Mouse (Mus musculus) brain, embryonic 14.5 days (tissue): Measurements from ENCODE around the gene Ercc6. TPM values are rescaled to one million over a fixed set of nuclear protein-coding genes. Genes with fewer than 3 reads are reported as not detected.
A peak's percentile ranks its signal among the peaks of the same experiment; 100 is the strongest.

ENCODE experiments used
- DNase-seq: peaks from one replicate; pipeline ENCODE4 v3.0.0-alpha.2; 2011; ENCODE audit warnings: low read depth
- CTCF ChIP-seq: fragments of 200-500 bp; IDR thresholded peaks from 2 replicates; pipeline ENCODE4 v1.5.1; 2012; ENCODE audit warnings: inconsistent platforms, mild to moderate bottlenecking, moderate library complexity, borderline replicate concordance; ENCODE audit not compliant: insufficient read depth, insufficient read length; ENCODE audit errors: extremely low read depth
- POLR2A ChIP-seq: fragments of 200-500 bp; IDR thresholded peaks from 2 replicates; pipeline ENCODE4 v1.6.1; 2012; ENCODE audit warnings: mild to moderate bottlenecking, inconsistent platforms, borderline replicate concordance; ENCODE audit not compliant: poor library complexity, insufficient read depth, insufficient read length, severe bottlenecking; ENCODE audit errors: extremely low read depth
- polyA plus RNA-seq: library from polyadenylated mRNA; depleted of rRNA; stranded (reverse); fragments of >200 nt; gene quantifications from 2 replicates; pipeline ENCODE4 v1.2.3, GENCODE M21; 2012; rRNA removed

Gene Ercc6
- polyA plus RNA-seq, 1 experiment = 15.9 TPM

DNA sequence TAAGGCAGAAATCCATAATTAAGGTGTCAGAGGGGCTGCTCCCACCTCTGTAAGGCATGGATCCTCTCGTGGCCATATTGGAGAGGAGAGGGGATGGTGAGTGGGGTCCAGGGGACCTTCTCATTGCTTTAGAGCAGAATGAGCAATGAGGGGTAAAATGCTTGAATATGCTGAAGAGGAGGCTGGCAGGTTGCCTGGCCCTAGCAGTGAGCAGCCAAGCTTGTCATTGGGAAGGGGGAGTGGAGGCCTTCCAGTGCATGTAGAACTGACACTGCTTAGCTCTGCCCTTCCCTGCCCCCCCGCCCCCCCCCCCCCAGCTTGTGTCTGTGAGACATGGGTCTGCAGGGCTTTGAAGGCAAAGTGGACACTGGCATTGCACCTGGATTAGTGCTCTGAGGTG, 114.0 kb downstream of the Ercc6 start:
- TF ChIP-seq POLR2A = no peak
- no peak for TF ChIP-seq CTCF
- peak; percentile 61 for DNase-seq

DNA sequence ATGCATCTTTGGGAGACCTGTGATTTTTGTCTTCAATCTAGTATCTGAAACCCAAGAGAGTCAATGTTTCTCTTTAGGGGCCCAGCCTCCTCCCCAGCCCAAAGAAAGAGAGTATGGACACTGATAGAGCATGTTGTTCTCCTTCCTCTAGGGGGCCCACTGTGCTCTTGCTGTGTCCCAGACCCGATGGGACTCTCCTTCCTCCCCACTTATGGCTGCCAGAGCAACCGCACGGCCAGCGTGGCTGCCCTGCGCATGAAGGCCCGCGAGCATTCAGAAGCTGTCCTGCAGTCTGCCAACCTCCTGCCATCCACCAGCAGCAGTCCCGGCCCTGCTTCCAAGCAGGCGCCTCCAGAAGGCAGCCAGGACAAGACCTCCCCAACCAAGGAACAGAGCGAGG, 115.3 kb downstream of the Ercc6 start:
- TF ChIP-seq CTCF = peak; percentile 14; the same call in 1 of the 2 replicates
- no peak for TF ChIP-seq POLR2A
- DNase-seq = no peak

Other genes with a start within 250 kb of the Ercc6 start
- gene Ogdhl, start 191.5 kb upstream of the Ercc6 start, polyA plus RNA-seq = 24.0 and 27.5 TPM in 2 replicates
- 0.48 and 0.67 TPM in 2 replicates for gene 1700024G13Rik, start 125.1 kb upstream of the Ercc6 start, polyA plus RNA-seq
- gene Slc18a3, start 48.7 kb upstream of the Ercc6 start, polyA plus RNA-seq = 1.8 and 7.2 TPM in 2 replicates
- 0.57 and 1.6 TPM in 2 replicates for gene Chat, start 47.5 kb upstream of the Ercc6 start, polyA plus RNA-seq
- 1.3 and 7.0 TPM in 2 replicates for gene Prrxl1, start 85.9 kb downstream of the Ercc6 start, polyA plus RNA-seq
- gene 3425401B19Rik, start 171.8 kb downstream of the Ercc6 start, polyA plus RNA-seq = 0.01 and 0.03 TPM in 2 replicates